In the genomic region with DNA sequence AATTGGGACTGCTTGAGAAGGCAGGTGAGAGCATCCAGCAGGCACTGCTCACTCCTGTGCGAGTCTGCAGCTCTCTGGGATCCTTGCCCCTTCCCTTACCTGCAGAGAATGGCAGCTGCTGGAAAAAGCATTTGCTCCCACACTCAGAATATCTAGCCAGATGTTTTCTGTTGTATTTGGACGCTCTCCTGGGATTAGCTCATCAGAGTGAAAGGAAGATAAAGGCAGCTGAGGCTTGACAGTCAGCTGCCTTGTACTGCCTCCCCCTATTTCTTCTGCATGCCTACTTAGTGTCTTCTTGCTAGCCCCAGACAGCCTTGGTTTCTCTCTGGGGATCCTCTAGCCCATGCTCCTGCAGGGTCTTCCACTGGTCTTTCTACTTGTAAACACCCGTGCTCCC, we compare ENCODE assay signal across 17 mouse cellular contexts. TPM values are rescaled to one million over a fixed set of nuclear protein-coding genes. Genes with fewer than 3 reads are reported as not detected.
DNase-seq lines count a peak whose midpoint lies in the region; ATAC-seq lines count a peak whose summit lies in the region.
"Had no signal": no experiment of that assay in that cellular context is flagged by ENCODE, and none has a peak within 500 bp of the region (broad histone marks: within the 10 kb centered on the region; RNA-seq: fewer than 3 reads in every experiment).

No protein-coding gene starts in this region.

- no peak for ATAC-seq in limb, embryonic 12.5 days (ENCODE audit: insufficient number of reproducible peaks, insufficient read depth, low FRiP score, low TSS enrichment, low read depth)
- no peak for ATAC-seq in heart, embryonic 15.5 days (replicated peaks; ENCODE audit: insufficient number of reproducible peaks, insufficient read depth, low FRiP score, low read depth)
- ATAC-seq in neural tube, embryonic 14.5 days (ENCODE audit: low read depth) = peak; percentile 38; the same call in 1 of the 2 replicates
- ATAC-seq: activated CD4-positive, CD25-positive, alpha-beta regulatory T cell, adult 4 months; CD4-positive, CD25-positive, alpha-beta regulatory T cell, adult 4 months had no signal

- peak overlapping the region; percentile 69 for H3K27ac ChIP-seq in limb, embryonic 12.5 days
- H3K27ac ChIP-seq in limb, embryonic 10.5 days = no peak overlapping the region; the same call in 1 of the 2 replicates
- H3K27ac ChIP-seq in heart, embryonic 15.5 days = no peak overlapping the region
- peak overlapping the region; percentile 45; the same call in 1 of the 2 replicates for H3K27ac ChIP-seq in neural tube, embryonic 14.5 days (ENCODE audit: low read depth, low read length)
- H3K27ac ChIP-seq: embryonic facial prominence, embryonic 15.5 days; kidney, embryonic 15.5 days; liver, embryonic 14.5 days had no signal

- 51% methylated on average over 3 of the region's 3 CpGs for WGBS in limb, embryonic 12.5 days
- WGBS in limb, embryonic 10.5 days = 72% methylated on average over 3 of the region's 3 CpGs
- 28% methylated on average over 3 of the region's 3 CpGs for WGBS in heart, embryonic 15.5 days
- WGBS in neural tube, embryonic 14.5 days = 56% methylated on average over 3 of the region's 3 CpGs

- H3K9ac ChIP-seq in limb, embryonic 12.5 days (replicated peaks) = no peak overlapping the region
- no peak overlapping the region for H3K9ac ChIP-seq in heart, embryonic 15.5 days
- H3K9ac ChIP-seq in neural tube, embryonic 14.5 days (replicated peaks; ENCODE audit: low read depth, low read length) = no peak overlapping the region
- H3K9ac ChIP-seq: embryonic facial prominence, embryonic 15.5 days; kidney, embryonic 15.5 days; liver, embryonic 14.5 days had no signal

- H3K4me1 ChIP-seq in limb, embryonic 12.5 days (replicated peaks) = peaks cover 33% of the 10 kb centered on the region
- peaks cover 30% of the 10 kb centered on the region for H3K4me1 ChIP-seq in limb, embryonic 10.5 days
- peaks cover 24% of the 10 kb centered on the region for H3K4me1 ChIP-seq in heart, embryonic 15.5 days (replicated peaks)
- peaks cover 19% of the 10 kb centered on the region for H3K4me1 ChIP-seq in neural tube, embryonic 14.5 days (ENCODE audit: control insufficient read depth, insufficient read depth, low read length)

- H3K4me2 ChIP-seq in limb, embryonic 12.5 days = no peak overlapping the region
- peak overlapping the region; percentile 18 for H3K4me2 ChIP-seq in heart, embryonic 15.5 days
- no peak overlapping the region for H3K4me2 ChIP-seq in neural tube, embryonic 14.5 days (ENCODE audit: low read depth, low read length)
- H3K4me2 ChIP-seq: embryonic facial prominence, embryonic 15.5 days; kidney, embryonic 15.5 days had no signal

- no peaks in the 10 kb centered on the region for H3K9me3 ChIP-seq in limb, embryonic 12.5 days
- no peaks in the 10 kb centered on the region for H3K9me3 ChIP-seq in limb, embryonic 10.5 days (replicated peaks)
- no peaks in the 10 kb centered on the region for H3K9me3 ChIP-seq in heart, embryonic 15.5 days (replicated peaks)
- no peaks in the 10 kb centered on the region for H3K9me3 ChIP-seq in neural tube, embryonic 14.5 days (ENCODE audit: control insufficient read depth, low read length)
- H3K9me3 ChIP-seq: embryonic facial prominence, embryonic 15.5 days; kidney, embryonic 15.5 days had no signal

- peaks cover 5% of the 10 kb centered on the region; the same call in 1 of the 2 replicates for H3K27me3 ChIP-seq in limb, embryonic 12.5 days
- no peaks in the 10 kb centered on the region for H3K27me3 ChIP-seq in limb, embryonic 10.5 days (ENCODE audit: low read depth, poor library complexity, severe bottlenecking)
- peaks cover 13% of the 10 kb centered on the region for H3K27me3 ChIP-seq in heart, embryonic 15.5 days
- H3K27me3 ChIP-seq in neural tube, embryonic 14.5 days (ENCODE audit: control insufficient read depth, insufficient read depth, low read length) = no peaks in the 10 kb centered on the region
- H3K27me3 ChIP-seq: embryonic facial prominence, embryonic 15.5 days; kidney, embryonic 15.5 days had no signal

- H3K4me3 ChIP-seq in limb, embryonic 12.5 days (replicated peaks) = no peak overlapping the region
- H3K4me3 ChIP-seq in limb, embryonic 10.5 days = no peak overlapping the region
- H3K4me3 ChIP-seq in heart, embryonic 15.5 days = no peak overlapping the region
- H3K4me3 ChIP-seq in neural tube, embryonic 14.5 days (ENCODE audit: low read depth, low read length) = no peak overlapping the region
- H3K4me3 ChIP-seq: embryonic facial prominence, embryonic 15.5 days; kidney, embryonic 15.5 days had no signal

- DNase-seq in limb, embryonic 10.5 days (ENCODE audit: low spot score) = no peak
- peak; percentile 60 to 65 for DNase-seq in heart, adult 18-20 months
- DNase-seq in cerebellum, postnatal 25 days = no peak
- DNase-seq in ovary, postnatal 14 days (ENCODE audit: low spot score) = no peak
- no peak for DNase-seq in layer of hippocampus, adult 11-12 months (ENCODE audit: low spot score)
- DNase-seq: cerebellum, postnatal 36 days; lung, postnatal 36 days had no signal

- no peaks in the 10 kb centered on the region for H3K36me3 ChIP-seq in limb, embryonic 12.5 days
- no peaks in the 10 kb centered on the region for H3K36me3 ChIP-seq in limb, embryonic 10.5 days
- H3K36me3 ChIP-seq in heart, embryonic 15.5 days = no peaks in the 10 kb centered on the region
- H3K36me3 ChIP-seq in neural tube, embryonic 14.5 days (ENCODE audit: control insufficient read depth, insufficient read depth, low read length) = no peaks in the 10 kb centered on the region
- H3K36me3 ChIP-seq: embryonic facial prominence, embryonic 15.5 days; kidney, embryonic 15.5 days had no signal

RNA-seq across cellular contexts. Expression of a gene that starts 31.1 kb away (rescaled TPM):
- polyA plus RNA-seq in limb, embryonic 12.5 days (2016; fragmentation: Nextera tagmentation; extraction: Ambion mirVana) = not detected in 2 replicates
- polyA plus RNA-seq in limb, embryonic 10.5 days (2016; fragmentation: Nextera tagmentation; extraction: Ambion mirVana) = not detected in 2 replicates
- not detected for total RNA-seq in heart, adult 18-20 months (2021)
- 0.08 and 0.16 TPM in 2 replicates for polyA plus RNA-seq in heart, embryonic 15.5 days (2015; fragmentation: Nextera tagmentation; extraction: Ambion mirVana)
- polyA plus RNA-seq in neural tube, embryonic 14.5 days (2014; fragmentation: Nextera tagmentation; extraction: Ambion mirVana) = 88.6 and 95.7 TPM in 2 replicates
- polyA plus RNA-seq: activated CD4-positive, CD25-positive, alpha-beta regulatory T cell, adult 4 months; CD4-positive, CD25-positive, alpha-beta regulatory T cell, adult 4 months; kidney, embryonic 15.5 days; liver, embryonic 14.5 days; spleen, adult 2 months; testis, adult 2 months had no signal

Comparison
In these comparisons a context has a peak if more than half of its experiments do, and no peak if none do; other contexts are left out.
1. H3K27ac ChIP-seq: peak in limb, embryonic 12.5 days (single experiment) and neural tube, embryonic 14.5 days (single experiment); none in limb, embryonic 10.5 days (single experiment) and heart, embryonic 15.5 days (single experiment).
2. DNase-seq: peak in heart, adult 18-20 months (2 of 2); none in limb, embryonic 10.5 days (single experiment), cerebellum, postnatal 25 days (0 of 2), ovary, postnatal 14 days (single experiment) and layer of hippocampus, adult 11-12 months (single experiment).
3. RNA of a gene that starts 31.1 kb away (polyA plus RNA-seq): 88.6 to 95.7 TPM in neural tube, embryonic 14.5 days; 0.08 to 0.16 TPM in heart, embryonic 15.5 days, not detected in limb, embryonic 12.5 days and not detected in limb, embryonic 10.5 days; every median in the first group is over 10 times any median in the second.